Mouse (Mus musculus) cerebellum, postnatal 4 days (tissue): ENCODE results near the gene Flnb.
A peak's percentile ranks its signal among the peaks of the same experiment; 100 is the strongest.

Source experiments
- DNase-seq, 2 experiments: peaks; one replicate each; pipeline ENCODE4 v3.0.0; 2022; ENCODE audit warnings: low spot score in 2 of 2, mixed read lengths in 1 of 2

The Flnb gene

DNA sequence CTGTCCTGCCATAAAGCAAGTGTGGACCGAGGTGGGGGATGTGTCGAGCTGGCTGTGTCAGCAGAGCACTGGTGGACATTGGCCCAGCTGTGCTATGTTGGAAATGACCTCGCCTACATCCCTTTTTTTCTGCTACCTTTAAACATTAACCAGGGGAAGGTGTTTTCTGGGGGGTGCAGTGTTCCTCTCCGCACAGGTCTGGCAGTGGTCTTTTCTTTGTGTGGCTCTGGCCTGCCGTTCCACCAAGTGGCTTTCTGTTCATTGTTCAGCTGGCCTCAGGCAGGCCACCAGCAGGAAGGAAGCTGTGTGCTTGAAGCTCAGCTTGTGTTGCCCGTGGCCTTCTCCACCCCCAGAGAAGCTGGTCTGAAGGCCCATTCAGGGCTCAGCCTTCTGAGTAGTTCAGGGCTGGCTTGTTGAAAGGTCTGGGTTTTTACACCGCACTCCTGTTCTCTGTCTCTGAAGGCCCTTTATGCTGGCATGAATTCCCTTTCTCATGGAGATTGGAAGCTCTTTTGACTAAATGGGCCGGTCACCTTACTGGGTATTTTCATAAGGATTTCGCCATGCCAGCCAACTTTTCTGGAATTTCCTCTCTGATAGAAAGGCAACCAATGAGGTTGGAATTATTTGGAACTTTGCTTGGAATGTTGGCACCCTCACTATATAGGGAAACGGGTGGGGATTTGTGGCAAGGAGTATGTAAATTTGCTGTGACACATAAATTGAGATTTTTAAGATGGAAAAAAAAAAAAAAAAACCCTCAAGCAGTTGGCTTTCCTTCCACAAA lies 8.6 kb downstream of the Flnb start:
- DNase-seq = no peak

DNA sequence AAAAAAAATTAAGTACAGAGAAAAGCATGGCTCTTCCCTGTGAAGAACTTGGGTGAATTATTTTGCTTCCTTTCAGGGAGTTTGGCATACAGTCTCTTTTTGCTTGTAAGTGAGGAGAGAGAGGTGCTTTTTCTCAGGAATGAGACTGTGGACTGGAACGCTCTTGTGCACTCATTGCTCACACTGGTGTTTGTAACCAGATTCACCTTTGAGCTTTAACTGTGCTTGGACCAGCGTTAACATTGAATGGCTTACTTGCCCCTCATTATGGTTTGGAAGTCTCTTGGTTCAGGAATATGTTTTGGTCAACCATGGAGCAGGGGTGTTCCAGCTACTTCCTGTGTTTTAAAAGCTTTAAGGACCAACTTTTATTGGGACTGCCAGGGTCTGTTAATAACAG lies 11.4 kb downstream of the Flnb start:
- DNase-seq = no peak

DNA sequence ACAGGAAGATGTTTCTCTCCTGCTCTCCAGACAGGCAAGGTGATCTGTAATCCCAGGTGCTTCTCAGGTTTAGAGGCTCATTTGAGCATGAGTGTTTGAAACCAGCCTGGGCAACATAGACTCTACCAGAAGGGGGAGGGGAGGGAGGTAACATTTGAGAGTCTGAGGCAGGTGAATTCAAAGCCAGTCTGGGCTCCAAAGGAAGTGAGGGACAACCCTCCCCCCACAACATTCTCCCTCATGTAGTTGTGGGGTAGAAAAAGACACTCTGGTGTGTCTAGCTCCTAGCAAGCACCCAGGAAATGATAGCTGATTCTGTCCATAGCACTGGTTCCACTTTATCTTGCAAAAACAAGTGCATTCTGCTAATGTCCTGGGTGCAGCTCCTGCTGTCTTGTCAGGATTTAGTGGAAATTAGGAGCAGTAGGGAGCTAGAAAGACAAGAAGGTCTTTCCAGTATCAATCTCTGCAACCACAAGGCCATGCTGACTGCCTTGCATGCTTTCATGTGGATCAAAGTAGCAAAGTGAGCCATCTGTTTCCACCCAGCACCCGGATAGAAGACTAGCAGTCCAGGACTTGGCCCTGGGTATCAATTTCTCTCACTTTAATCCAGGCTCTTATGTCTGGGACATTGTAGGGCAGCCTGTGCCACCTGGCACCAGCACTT lies 14.1 kb downstream of the Flnb start:
- no peak for DNase-seq

- no peak for DNase-seq
Measured at GRCm38 (mm10) chr14:7832440-7832783, 14.7 kb downstream of the Flnb start.

DNA sequence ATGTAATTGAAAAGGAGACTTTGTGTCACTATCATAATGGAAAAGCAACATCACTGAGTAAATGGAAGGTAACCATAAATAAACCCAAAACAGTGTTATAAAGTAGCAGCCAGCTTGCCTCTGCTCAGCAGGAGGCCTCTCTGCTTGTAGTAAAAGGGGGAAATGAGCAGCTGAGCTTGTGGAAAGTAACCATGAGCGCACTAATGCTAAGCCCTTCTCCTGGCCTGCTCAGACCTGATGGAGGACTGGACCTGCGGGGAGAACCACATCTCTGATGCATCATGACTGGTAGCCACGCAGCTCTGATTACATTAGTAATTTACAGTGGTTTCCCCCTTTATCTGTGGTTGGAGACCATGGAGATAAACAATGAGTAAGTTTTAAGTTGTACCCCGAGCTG lies 15.7 kb downstream of the Flnb start:
- DNase-seq = no peak

- no peak for DNase-seq
Measured at GRCm38 (mm10) chr14:7838564-7839089, 20.9 kb downstream of the Flnb start.

DNA sequence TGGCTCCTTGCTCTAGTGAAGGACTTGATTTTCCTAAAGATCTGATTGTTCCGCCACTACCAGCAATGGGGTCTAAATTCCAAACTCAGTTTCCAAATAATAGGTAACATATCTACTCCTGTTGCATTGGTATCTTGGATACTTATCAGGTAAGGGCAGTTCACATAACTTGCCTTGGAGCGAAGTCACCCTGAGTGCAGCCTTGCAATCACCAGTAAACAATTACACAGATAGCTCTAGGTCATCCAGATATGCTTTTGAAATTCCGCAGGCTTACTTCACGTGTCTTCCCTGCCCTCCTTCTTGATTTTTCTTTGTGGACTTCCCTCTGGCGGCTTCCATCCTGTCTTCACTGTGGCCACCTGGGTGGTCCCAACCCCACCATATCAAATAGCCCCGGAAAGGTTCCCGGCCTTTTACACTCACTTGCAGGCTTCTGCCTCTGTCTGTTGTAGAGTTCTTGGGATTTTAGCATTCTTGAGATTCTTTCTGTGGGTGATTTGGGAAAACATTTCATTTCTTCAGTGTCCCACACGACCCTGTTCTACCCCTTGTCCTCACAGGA lies 22.3 kb downstream of the Flnb start:
- no peak for DNase-seq

GRCm38 (mm10) chr14:7842631-7843332 lies 25.0 kb downstream of the Flnb start:
- DNase-seq = peak in 1 of 2 experiments; percentile 5

DNA sequence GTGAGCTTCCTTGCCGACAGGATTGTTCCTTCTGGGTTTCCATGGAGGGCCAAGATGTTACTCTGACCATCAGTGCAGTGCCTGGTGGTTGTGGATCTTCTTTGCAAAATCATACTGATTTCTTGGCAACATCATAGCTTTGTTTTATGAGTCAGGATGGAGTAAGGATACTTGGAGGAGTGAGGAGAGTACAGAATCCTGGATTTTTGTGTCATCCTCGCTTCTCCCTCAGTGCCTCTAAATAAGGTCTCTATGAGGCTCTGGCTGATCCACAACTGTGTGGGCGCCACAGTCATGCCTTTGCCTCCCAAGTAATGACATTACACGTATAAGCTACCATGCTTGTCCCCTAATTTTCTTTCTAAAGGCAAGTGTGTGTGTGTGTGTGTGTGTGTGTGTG lies 28.9 kb downstream of the Flnb start:
- no peak for DNase-seq

- no peak for DNase-seq
Measured at GRCm38 (mm10) chr14:7847746-7848232, 30.0 kb downstream of the Flnb start.

DNA sequence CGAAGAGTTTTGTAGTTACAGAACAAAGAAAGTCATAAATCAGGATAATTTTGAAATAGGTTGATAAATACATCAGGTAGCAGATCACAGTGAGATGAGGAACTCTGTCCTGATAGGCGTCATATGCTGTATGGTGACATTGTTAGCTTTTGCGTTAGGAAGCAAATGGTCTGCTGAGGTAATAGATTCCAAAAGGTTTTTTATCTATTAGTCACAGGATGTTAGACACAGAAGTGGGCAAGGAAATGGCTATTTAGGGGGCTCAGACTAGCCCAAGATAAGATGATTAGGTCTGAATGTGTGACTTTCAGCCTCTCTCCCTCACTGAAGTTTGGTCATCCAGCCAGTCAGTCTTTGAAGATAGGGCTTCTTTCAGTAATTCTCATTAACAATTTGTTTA lies 33.2 kb downstream of the Flnb start:
- DNase-seq = no peak

DNA sequence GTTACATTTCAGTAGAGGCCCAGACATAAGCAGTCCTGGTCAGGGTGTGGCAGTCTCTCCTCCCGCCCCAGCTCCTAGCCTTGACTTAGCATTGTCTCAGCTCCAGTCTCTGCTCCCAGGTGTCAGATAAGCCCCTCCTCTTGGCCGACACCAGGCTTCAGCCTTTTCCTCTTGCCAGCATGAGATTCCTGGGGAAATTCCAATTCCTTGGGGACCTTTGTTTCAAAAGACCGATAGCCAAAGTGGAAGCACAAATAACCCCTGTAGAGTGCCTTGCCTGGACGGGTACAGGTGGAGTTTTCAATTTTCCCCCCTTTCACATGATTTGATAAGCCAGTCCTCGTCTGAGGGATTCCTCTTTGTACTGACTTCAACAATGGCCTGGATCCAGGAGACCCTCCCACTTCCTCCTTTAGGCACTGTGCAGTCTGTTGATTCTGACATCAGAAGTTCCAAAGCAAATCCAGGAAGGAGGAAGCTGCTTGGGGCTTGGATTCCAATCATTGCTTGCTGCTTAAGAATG lies 33.8 kb downstream of the Flnb start:
- DNase-seq = no peak

- peak in 1 of 2 experiments; percentile 30 for DNase-seq
Measured at GRCm38 (mm10) chr14:7853691-7854090, 35.9 kb downstream of the Flnb start.

- DNase-seq = no peak
Measured at GRCm38 (mm10) chr14:7854366-7854765, 36.6 kb downstream of the Flnb start.

GRCm38 (mm10) chr14:7855101-7855500 lies 37.3 kb downstream of the Flnb start:
- DNase-seq = no peak

DNA sequence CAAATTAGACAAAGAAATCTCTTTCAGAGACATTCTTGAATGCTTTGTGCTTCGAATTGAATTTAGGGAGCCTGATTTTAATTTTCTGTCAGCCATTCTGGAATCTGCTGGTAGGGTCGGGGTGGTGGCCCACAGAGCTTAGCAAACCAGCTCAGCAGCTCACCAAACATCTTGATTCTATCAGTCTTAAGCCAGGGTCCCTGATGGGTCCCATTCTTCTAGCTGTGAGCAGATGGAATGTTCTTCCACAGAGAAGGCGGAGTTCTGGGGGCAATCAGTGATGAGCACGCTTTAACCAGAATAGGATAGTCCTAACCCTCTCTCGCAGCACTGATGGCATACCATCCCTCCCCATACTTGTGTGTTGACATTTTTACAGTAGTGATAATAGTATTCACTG lies 37.7 kb downstream of the Flnb start:
- no peak for DNase-seq

- DNase-seq = no peak
Measured at GRCm38 (mm10) chr14:7856348-7856747, 38.6 kb downstream of the Flnb start.

- DNase-seq = no peak
Measured at GRCm38 (mm10) chr14:7857835-7858234, 40.1 kb downstream of the Flnb start.

DNA sequence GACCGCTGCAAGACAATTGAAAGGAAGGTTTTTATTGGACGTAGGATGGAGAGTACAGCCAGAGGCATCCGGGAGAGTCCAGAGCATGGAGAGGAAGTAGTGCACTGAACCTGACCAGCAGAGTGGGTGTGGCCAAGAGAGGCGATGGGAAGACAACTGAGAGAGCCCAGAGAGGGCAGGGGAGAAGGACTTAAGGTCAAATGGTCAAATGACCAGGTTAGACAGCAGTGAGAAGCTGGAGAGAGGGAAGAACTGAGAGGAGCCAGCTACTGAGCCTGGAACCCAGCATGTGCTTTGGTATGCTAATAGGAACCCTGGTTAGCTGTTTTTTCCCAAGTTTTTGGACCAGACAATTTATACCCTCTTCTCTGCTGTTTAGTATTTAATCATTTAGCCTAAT lies 40.7 kb downstream of the Flnb start:
- no peak for DNase-seq

DNA sequence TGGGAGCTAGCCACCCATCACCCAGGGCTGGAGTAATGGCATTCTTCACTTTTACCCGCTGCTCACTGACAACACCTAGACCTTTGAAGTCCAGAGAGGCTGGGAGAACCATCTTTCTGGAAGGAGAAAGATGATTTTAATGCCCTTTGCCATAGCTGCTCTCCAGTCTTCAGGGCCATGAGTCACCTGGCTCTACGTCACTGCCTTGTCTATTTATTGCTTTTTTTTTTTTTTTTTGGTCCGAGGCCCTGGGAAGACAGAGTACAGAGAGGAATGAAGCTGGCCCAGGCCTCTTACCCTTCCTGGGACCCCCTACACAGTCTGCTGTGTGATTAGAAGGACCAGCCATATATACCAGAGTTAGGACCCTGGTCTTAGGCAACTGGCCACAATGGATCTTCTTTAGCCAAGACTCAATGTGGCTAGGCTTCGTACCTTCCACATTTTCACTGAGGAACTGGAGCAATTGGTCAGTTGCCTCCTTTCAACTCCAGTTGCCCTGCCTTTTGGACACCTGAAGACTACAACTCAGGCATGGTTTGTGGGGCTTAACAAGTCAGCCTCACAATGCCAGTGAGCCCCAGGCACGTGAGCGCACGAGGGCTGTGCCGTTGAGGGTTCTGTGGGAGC lies 42.9 kb downstream of the Flnb start:
- no peak for DNase-seq

DNA sequence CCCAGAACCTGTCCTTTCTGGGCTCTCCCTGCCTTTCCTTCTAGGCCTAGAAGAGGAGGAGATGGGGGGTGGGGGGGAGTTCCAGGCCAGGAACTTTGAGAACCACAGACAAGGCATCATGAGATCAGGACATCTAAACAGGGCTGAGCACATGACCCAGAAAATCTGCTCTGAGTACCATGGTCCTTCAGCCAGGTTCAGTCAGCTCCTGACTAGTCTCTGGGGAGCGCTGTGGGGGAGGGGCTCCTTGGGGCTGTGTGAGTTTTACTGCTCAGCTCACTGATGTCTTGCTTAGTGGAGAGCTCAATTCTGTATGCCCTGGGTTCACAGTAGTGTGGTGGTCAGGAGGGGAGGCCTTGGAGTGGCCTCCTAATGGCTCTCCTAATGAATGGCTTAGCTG lies 43.5 kb downstream of the Flnb start:
- DNase-seq = no peak
